Mouse (Mus musculus) liver, adult 2 months (tissue): ENCODE results near the gene Klrk1.

Source experiments
- CTCF ChIP-seq: fragments of 200-500 bp; IDR thresholded peaks from 2 replicates; pipeline ENCODE4 v1.5.1; 2011; ENCODE audit warnings: low read depth, low read length, control low read depth
- POLR2A ChIP-seq: fragments of 200-500 bp; IDR thresholded peaks from 2 replicates; pipeline ENCODE4 v1.6.1; 2011; ENCODE audit warnings: low read length, control low read depth; ENCODE audit not compliant: insufficient read depth; ENCODE audit errors: extremely low read depth

GRCm38 (mm10) chr6:129583014-129583413, 40.6 kb downstream of the Klrk1 start:
- TF ChIP-seq CTCF (no peak), POLR2A (no peak)
